Mouse (Mus musculus): ENCODE measurements around the gene Dnaaf1. TPM values are rescaled to one million over a fixed set of nuclear protein-coding genes. Genes with fewer than 3 reads are reported as not detected.

Gene Dnaaf1
- polyA plus RNA-seq, 1 experiment from 2014 or later: 0.09 TPM

- peak within 1 kb of the TSS; percentile 83 for H3K9ac ChIP-seq (ENCODE audit: low read length)
- H3K4me2 ChIP-seq (ENCODE audit: low read depth, severe bottlenecking): peak within 1 kb of the TSS; percentile 89
- peaks cover 15% of the 10 kb centered on the region for H3K36me3 ChIP-seq (ENCODE audit: control insufficient read depth, insufficient read depth, low read length)
- H3K9me3 ChIP-seq (ENCODE audit: control insufficient read depth, low read length): no peaks in the 10 kb centered on the region; the same call in 1 of the 2 replicates
- H3K4me3 ChIP-seq (ENCODE audit: low read depth, low read length): peak within 1 kb of the TSS; percentile 78
- DNase-seq (ENCODE audit: low spot score): peak; percentile 96
- H3K27ac ChIP-seq (replicated peaks; ENCODE audit: low read depth, low read length): no peak within 1 kb of the TSS
- peaks cover 7% of the 10 kb centered on the region for H3K4me1 ChIP-seq (ENCODE audit: control insufficient read depth, insufficient read depth, low read length)
- ATAC-seq (ENCODE audit: insufficient number of reproducible peaks, low FRiP score, low TSS enrichment, low read depth): peak; percentile 78; the same call in 1 of the 2 replicates
- no peaks in the 10 kb centered on the region for H3K27me3 ChIP-seq (ENCODE audit: control insufficient read depth, insufficient read depth, low read length)
- WGBS: under 1% methylated on average over 23 of the region's 23 CpGs
Observed at GRCm38 (mm10) chr8:119604996-119605395, 30.0 kb downstream of the Dnaaf1 start, which contains the start of gene Taf1c. Gene Taf1c (minus strand): TSS chr8:119605222.

GRCm38 (mm10) chr8:119606224-119606623 lies 31.2 kb downstream of the Dnaaf1 start:
- DNase-seq (ENCODE audit: low spot score) (no peak), ATAC-seq (ENCODE audit: insufficient number of reproducible peaks, low FRiP score, low TSS enrichment, low read depth) (no peak)
- no peak overlapping the region for H3K4me2 ChIP-seq (ENCODE audit: low read depth, severe bottlenecking)
- no peak overlapping the region for H3K4me3 ChIP-seq (ENCODE audit: low read depth, low read length)
- H3K27ac ChIP-seq (replicated peaks; ENCODE audit: low read depth, low read length): no peak overlapping the region
- H3K4me1 ChIP-seq (ENCODE audit: control insufficient read depth, insufficient read depth, low read length): peaks cover 7% of the 10 kb centered on the region
- WGBS: 81% methylated on average over 2 of the region's 2 CpGs
- H3K9ac ChIP-seq (ENCODE audit: low read length): no peak overlapping the region
- no peaks in the 10 kb centered on the region for H3K27me3 ChIP-seq (ENCODE audit: control insufficient read depth, insufficient read depth, low read length)
- peaks cover 8% of the 10 kb centered on the region for H3K36me3 ChIP-seq (ENCODE audit: control insufficient read depth, insufficient read depth, low read length)
- H3K9me3 ChIP-seq (ENCODE audit: control insufficient read depth, low read length): no peaks in the 10 kb centered on the region; the same call in 1 of the 2 replicates

- Histone ChIP-seq H3K27me3 (ENCODE audit: control insufficient read depth, insufficient read depth, low read length) (no peaks in the 10 kb centered on the region), H3K9ac (ENCODE audit: low read length) (no peak within 1 kb of the TSS), H3K4me2 (ENCODE audit: low read depth, severe bottlenecking) (no peak within 1 kb of the TSS), H3K4me1 (ENCODE audit: control insufficient read depth, insufficient read depth, low read length) (no peaks in the 10 kb centered on the region), H3K4me3 (ENCODE audit: low read depth, low read length) (no peak within 1 kb of the TSS), H3K9me3 (ENCODE audit: control insufficient read depth, low read length) (no peaks in the 10 kb centered on the region; the same call in 1 of the 2 replicates), H3K27ac (replicated peaks; ENCODE audit: low read depth, low read length) (no peak within 1 kb of the TSS), H3K36me3 (ENCODE audit: control insufficient read depth, insufficient read depth, low read length) (no peaks in the 10 kb centered on the region)
- ATAC-seq (ENCODE audit: insufficient number of reproducible peaks, low FRiP score, low TSS enrichment, low read depth): no peak
- no peak for DNase-seq (ENCODE audit: low spot score)
- WGBS: 78% methylated on average over 26 of the region's 26 CpGs
Observed at GRCm38 (mm10) chr8:119612471-119612870, 37.4 kb downstream of the Dnaaf1 start, which contains the start of gene Adad2. Gene Adad2 (plus strand): TSS chr8:119612747.

- DNase-seq (ENCODE audit: low spot score) (no peak), ATAC-seq (ENCODE audit: insufficient number of reproducible peaks, low FRiP score, low TSS enrichment, low read depth) (no peak)
- 76% methylated on average over 14 of the region's 14 CpGs for WGBS
- H3K4me2 ChIP-seq (ENCODE audit: low read depth, severe bottlenecking): no peak overlapping the region
- no peak overlapping the region for H3K27ac ChIP-seq (replicated peaks; ENCODE audit: low read depth, low read length)
- H3K4me1 ChIP-seq (ENCODE audit: control insufficient read depth, insufficient read depth, low read length): no peaks in the 10 kb centered on the region
- no peaks in the 10 kb centered on the region for H3K27me3 ChIP-seq (ENCODE audit: control insufficient read depth, insufficient read depth, low read length)
- H3K36me3 ChIP-seq (ENCODE audit: control insufficient read depth, insufficient read depth, low read length): no peaks in the 10 kb centered on the region
- H3K9me3 ChIP-seq (ENCODE audit: control insufficient read depth, low read length): no peaks in the 10 kb centered on the region
- H3K4me3 ChIP-seq (ENCODE audit: low read depth, low read length): no peak overlapping the region
- no peak overlapping the region for H3K9ac ChIP-seq (ENCODE audit: low read length)
Observed at GRCm38 (mm10) chr8:119615096-119615495, 40.1 kb downstream of the Dnaaf1 start.

GRCm38 (mm10) chr8:119616358-119616757 lies 41.3 kb downstream of the Dnaaf1 start:
- H3K27ac ChIP-seq (replicated peaks; ENCODE audit: low read depth, low read length): no peak overlapping the region
- ATAC-seq (ENCODE audit: insufficient number of reproducible peaks, low FRiP score, low TSS enrichment, low read depth): no peak
- no peak overlapping the region for H3K4me2 ChIP-seq (ENCODE audit: low read depth, severe bottlenecking)
- no peak overlapping the region for H3K9ac ChIP-seq (ENCODE audit: low read length)
- no peaks in the 10 kb centered on the region for H3K27me3 ChIP-seq (ENCODE audit: control insufficient read depth, insufficient read depth, low read length)
- 82% methylated on average over 7 of the region's 7 CpGs for WGBS
- no peaks in the 10 kb centered on the region for H3K36me3 ChIP-seq (ENCODE audit: control insufficient read depth, insufficient read depth, low read length)
- DNase-seq (ENCODE audit: low spot score): no peak
- no peaks in the 10 kb centered on the region for H3K9me3 ChIP-seq (ENCODE audit: control insufficient read depth, low read length)
- no peaks in the 10 kb centered on the region for H3K4me1 ChIP-seq (ENCODE audit: control insufficient read depth, insufficient read depth, low read length)
- no peak overlapping the region for H3K4me3 ChIP-seq (ENCODE audit: low read depth, low read length)

- no peaks in the 10 kb centered on the region for H3K36me3 ChIP-seq (ENCODE audit: control insufficient read depth, insufficient read depth, low read length)
- H3K4me2 ChIP-seq (ENCODE audit: low read depth, severe bottlenecking): no peak overlapping the region
- no peak for ATAC-seq (ENCODE audit: insufficient number of reproducible peaks, low FRiP score, low TSS enrichment, low read depth)
- no peak overlapping the region for H3K4me3 ChIP-seq (ENCODE audit: low read depth, low read length)
- H3K4me1 ChIP-seq (ENCODE audit: control insufficient read depth, insufficient read depth, low read length): no peaks in the 10 kb centered on the region
- no peak for DNase-seq (ENCODE audit: low spot score)
- 86% methylated on average over 4 of the region's 4 CpGs for WGBS
- no peak overlapping the region for H3K27ac ChIP-seq (replicated peaks; ENCODE audit: low read depth, low read length)
- H3K9me3 ChIP-seq (ENCODE audit: control insufficient read depth, low read length): no peaks in the 10 kb centered on the region
- no peaks in the 10 kb centered on the region for H3K27me3 ChIP-seq (ENCODE audit: control insufficient read depth, insufficient read depth, low read length)
- H3K9ac ChIP-seq (ENCODE audit: low read length): no peak overlapping the region
Observed at GRCm38 (mm10) chr8:119616811-119617210, 41.8 kb downstream of the Dnaaf1 start.

GRCm38 (mm10) chr8:119617586-119617985 lies 42.6 kb downstream of the Dnaaf1 start:
- Histone ChIP-seq H3K4me2 (ENCODE audit: low read depth, severe bottlenecking) (no peak overlapping the region), H3K9me3 (ENCODE audit: control insufficient read depth, low read length) (no peaks in the 10 kb centered on the region), H3K27me3 (ENCODE audit: control insufficient read depth, insufficient read depth, low read length) (no peaks in the 10 kb centered on the region), H3K27ac (replicated peaks; ENCODE audit: low read depth, low read length) (no peak overlapping the region), H3K9ac (ENCODE audit: low read length) (no peak overlapping the region), H3K4me3 (ENCODE audit: low read depth, low read length) (no peak overlapping the region), H3K36me3 (ENCODE audit: control insufficient read depth, insufficient read depth, low read length) (no peaks in the 10 kb centered on the region), H3K4me1 (ENCODE audit: control insufficient read depth, insufficient read depth, low read length) (no peaks in the 10 kb centered on the region)
- no peak for ATAC-seq (ENCODE audit: insufficient number of reproducible peaks, low FRiP score, low TSS enrichment, low read depth)
- 87% methylated on average over 5 of the region's 5 CpGs for WGBS
- no peak for DNase-seq (ENCODE audit: low spot score)

GRCm38 (mm10) chr8:119618887-119619286 lies 43.9 kb downstream of the Dnaaf1 start:
- H3K27ac ChIP-seq (replicated peaks; ENCODE audit: low read depth, low read length): no peak overlapping the region
- no peaks in the 10 kb centered on the region for H3K36me3 ChIP-seq (ENCODE audit: control insufficient read depth, insufficient read depth, low read length)
- ATAC-seq (ENCODE audit: insufficient number of reproducible peaks, low FRiP score, low TSS enrichment, low read depth) (no peak), DNase-seq (ENCODE audit: low spot score) (no peak)
- H3K4me2 ChIP-seq (ENCODE audit: low read depth, severe bottlenecking): no peak overlapping the region
- no peak overlapping the region for H3K9ac ChIP-seq (ENCODE audit: low read length)
- WGBS: 71% methylated on average over 5 of the region's 5 CpGs
- H3K4me1 ChIP-seq (ENCODE audit: control insufficient read depth, insufficient read depth, low read length): no peaks in the 10 kb centered on the region
- no peak overlapping the region for H3K4me3 ChIP-seq (ENCODE audit: low read depth, low read length)
- H3K9me3 ChIP-seq (ENCODE audit: control insufficient read depth, low read length): no peaks in the 10 kb centered on the region
- no peaks in the 10 kb centered on the region for H3K27me3 ChIP-seq (ENCODE audit: control insufficient read depth, insufficient read depth, low read length)
